Mouse (Mus musculus) left cerebral cortex, adult 8-10 months (tissue): Measurements from ENCODE around the gene C1s2. TPM values are rescaled to one million over a fixed set of nuclear protein-coding genes. Genes with fewer than 3 reads are reported as not detected.
"Not testable (repeated sequence)": the region's sequence is repeated elsewhere in the genome, so short reads cannot be mapped to it uniquely, and the experiment has no call there.

Experiments used
- DNase-seq, 2 experiments: peaks; one replicate each; pipeline ENCODE4 v3.0.0; 2022; ENCODE audit warnings: low spot score in 2 of 2
- total RNA-seq, 4 experiments: library from RNA; stranded (reverse); gene quantifications; 2 replicates each; pipeline ENCODE4 v1.2.4; 2022

The C1s2 gene
- total RNA-seq, 4 experiments from 2014 or later: 0.22 to 0.23 (median 0.23) TPM; not detected in 1

DNA sequence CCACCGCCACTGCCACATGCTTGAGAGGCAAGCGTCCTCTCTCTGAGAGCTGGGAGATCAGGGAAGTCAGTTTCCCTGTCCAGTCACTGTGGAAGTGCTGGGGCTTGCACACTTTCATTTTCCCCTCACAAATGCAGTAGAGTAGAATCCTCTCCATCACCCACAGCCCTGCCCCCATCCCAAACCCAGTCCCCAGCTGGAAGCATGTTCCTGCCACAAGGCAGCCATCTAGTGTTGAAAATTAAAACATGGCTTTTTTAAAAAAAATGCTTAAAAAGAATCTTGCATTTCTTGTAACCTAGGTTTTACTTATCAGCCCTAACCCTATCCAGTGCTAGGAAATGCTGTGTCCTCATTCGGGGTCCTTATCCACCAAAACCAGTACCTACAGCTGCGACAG, 4.2 kb upstream of the C1s2 start:
- no peak for DNase-seq

GRCm38 (mm10) chr6:124636858-124637460, 1.1 kb upstream of the C1s2 start:
- DNase-seq: not testable (repeated sequence)

GRCm38 (mm10) chr6:124630763-124631162, 5.1 kb downstream of the C1s2 start:
- no peak for DNase-seq

DNA sequence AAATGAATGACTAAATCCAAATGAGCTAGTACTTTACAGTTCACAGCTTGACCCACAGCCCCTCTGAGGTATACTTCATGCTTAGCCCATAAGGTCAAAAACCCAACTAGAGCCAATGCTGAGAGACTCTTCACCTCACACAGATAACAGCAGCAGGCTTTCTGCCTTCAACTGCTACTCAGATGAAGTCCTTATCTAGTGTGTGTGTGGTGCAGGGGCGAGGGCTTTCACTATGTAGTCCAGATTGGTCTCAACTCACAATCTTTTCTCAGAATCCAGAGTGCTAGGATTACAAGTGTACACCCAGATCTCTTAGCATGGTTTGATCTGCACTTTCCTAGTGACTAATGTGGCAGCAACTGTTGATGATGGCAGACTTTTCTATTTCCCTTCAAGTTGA, 9.7 kb downstream of the C1s2 start:
- not testable (repeated sequence) for DNase-seq

DNA sequence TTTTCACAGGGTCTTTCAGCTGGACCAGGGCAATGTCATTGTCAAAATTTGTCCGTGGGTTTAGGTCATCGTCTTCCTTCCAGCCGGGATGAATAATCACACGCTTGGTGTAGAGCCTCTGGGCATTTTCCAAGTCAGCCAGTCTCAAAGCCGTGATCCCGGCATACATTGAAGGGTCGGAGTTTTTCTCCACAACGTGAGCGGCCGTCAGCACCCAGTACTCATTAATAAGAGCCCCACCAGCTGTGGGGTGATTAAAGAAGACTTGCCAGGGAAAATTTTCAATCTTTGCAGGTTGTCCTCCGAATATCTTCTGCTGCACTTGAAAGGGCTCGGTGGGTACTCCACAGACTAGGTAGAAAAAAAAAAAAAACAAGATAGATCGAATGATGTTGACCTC, 10.3 kb downstream of the C1s2 start:
- DNase-seq: no peak

DNA sequence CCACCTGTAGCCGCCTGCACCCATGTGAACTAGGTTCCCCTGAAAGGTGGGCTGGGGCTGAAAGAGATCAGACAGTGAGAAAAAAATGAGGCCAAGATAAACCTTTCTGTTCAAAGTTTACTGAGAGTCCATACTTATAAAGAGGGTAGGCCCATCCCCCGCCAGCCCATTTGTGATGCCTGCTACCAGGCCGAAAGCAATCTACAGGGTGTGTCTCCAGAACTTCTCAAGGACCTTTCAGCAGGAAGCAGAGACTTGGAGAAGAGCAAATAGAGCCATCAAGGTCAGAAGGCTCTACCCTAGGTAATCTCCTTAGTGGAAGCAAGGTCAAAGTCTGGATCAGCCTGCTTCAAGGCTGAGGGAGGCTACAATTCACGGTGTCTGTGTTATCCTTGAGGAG, 33.9 kb downstream of the C1s2 start:
- DNase-seq: no peak

DNA sequence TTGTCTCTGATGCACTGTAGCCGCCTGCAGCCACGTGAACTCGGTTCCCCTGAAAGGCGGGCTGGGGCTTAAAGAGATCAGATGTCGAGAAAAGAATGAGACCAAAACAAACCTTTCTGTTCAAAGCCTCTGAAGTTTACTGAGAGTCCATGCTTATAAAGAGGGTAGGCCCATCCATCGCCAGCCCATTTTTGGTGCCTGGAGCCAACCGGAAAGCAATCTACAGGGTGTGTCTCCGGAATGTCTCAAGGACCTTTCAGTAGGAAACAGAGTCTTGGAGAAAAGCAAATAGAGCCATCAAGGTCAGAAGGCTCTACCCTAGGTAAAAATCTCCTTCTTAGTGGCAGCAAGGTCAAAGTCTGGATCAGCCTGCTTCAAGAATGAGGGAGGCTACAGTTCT, 42.8 kb downstream of the C1s2 start:
- no peak for DNase-seq

DNA sequence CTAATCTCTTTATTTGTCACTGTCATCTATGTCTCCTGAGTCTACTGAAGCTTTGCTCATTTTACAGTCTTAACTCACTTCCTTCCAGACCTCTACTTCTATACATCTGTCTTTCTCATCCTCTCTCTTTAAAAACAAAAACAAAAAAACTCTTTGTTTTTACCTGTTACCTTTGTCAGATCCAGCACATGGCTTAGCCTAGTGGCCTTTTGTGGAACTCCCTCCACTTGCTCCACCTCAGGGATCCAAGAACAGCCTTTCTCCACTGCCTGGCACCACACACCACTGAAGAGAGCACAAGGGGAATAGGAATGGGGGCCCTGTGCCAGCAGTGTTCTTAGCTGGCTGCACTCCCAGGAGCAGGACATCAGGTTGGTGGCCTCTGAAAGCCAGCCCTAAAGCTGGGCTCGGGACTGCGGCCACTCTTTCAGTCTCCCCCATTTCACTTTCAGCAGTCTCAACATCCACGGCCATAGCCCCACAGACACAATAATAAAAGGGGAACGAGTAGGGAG, 43.6 kb downstream of the C1s2 start:
- no peak for DNase-seq

DNA sequence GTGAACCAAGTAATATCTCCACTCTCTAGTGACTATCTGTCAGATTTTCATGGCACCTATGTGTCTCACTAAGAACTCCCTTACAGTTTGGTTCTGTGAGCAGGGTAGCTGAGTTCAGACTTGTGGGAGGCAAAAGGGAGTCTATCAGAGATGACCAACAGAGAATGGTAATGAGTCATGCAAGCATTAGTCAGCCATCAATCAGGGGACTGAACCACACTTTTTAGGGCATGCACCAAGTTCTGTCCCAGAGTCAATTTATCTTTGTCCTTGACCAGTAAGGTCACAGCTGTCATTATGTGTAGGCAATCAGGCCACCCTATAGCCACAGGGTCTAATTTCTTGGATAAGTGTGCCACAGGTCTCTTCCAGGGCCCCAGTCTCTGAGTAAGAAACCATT, 47.1 kb downstream of the C1s2 start:
- no peak for DNase-seq

DNA sequence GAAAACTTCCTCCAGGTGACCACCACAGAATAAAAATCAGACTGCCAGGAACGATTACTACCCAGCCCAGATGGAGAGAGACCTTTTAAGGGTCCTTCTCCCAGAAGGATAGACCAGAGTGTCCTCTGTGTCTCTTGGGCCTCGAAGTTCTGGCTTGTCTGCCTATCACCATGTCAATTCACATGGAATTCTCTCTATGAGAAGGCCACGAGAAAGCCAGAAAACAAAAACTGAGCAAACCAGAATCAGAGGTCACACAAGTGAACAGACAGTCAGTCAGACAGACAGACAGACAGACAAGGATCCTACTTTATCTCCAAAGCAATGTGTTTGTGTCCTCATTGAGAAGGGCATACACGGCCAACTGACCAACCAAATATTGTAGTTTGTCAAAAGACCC, 49.6 kb downstream of the C1s2 start:
- DNase-seq: no peak

GRCm38 (mm10) chr6:124585761-124586160, 50.1 kb downstream of the C1s2 start:
- no peak for DNase-seq

GRCm38 (mm10) chr6:124584935-124585334, 51.0 kb downstream of the C1s2 start:
- no peak for DNase-seq

GRCm38 (mm10) chr6:124582231-124582630, 53.7 kb downstream of the C1s2 start:
- no peak for DNase-seq

GRCm38 (mm10) chr6:124580155-124580554, 55.7 kb downstream of the C1s2 start:
- not testable (repeated sequence) for DNase-seq

- DNase-seq: not testable (repeated sequence)
These were observed 60.7 kb downstream of the C1s2 start for GRCm38 (mm10) chr6:124575155-124575678.

Other genes with a start within 250 kb of the C1s2 start
- gene Pex5, start 221.0 kb downstream of the C1s2 start, total RNA-seq: 10 to 100 TPM; 53.0 to 56.3 (median 53.8) TPM
- 100 to 1,000 TPM; 331 to 359 (median 336) TPM for gene Clstn3, start 171.3 kb downstream of the C1s2 start, total RNA-seq
- gene C1rl, start 143.0 kb downstream of the C1s2 start, total RNA-seq: under 1 TPM; 0.19 to 0.49 (median 0.45) TPM
- gene C1ra, start 123.7 kb downstream of the C1s2 start, total RNA-seq: 1 to 10 TPM; 1.7 to 2.2 (median 1.9) TPM
- gene C1s1, start 93.7 kb downstream of the C1s2 start, total RNA-seq: 1 to 10 TPM in 3 of 4 experiments, under 1 TPM in 1; 0.93 to 3.0 (median 1.2) TPM
- gene C1rb, start 65.8 kb downstream of the C1s2 start, total RNA-seq: not detected
- 10 to 100 TPM; 22.6 to 34.6 (median 26.1) TPM for gene Lpcat3, start 26.9 kb upstream of the C1s2 start, total RNA-seq
- 10 to 100 TPM; 41.0 to 48.1 (median 43.4) TPM for gene Emg1, start 76.1 kb upstream of the C1s2 start, total RNA-seq
- gene Phb2, start 76.3 kb upstream of the C1s2 start, total RNA-seq: 100 to 1,000 TPM; 111 to 126 (median 116) TPM
- gene Ptpn6, start 102.6 kb upstream of the C1s2 start, total RNA-seq: 10 to 100 TPM in 2 of 4 experiments, 1 to 10 TPM in 2; 2.3 to 15.0 (median 7.9) TPM
- 100 to 1,000 TPM; 301 to 323 (median 310) TPM for gene Grcc10, start 105.3 kb upstream of the C1s2 start, total RNA-seq
- gene Gm45234, start 119.9 kb upstream of the C1s2 start, total RNA-seq: not detected
- 100 to 1,000 TPM; 146 to 166 (median 159) TPM for gene Atn1, start 120.4 kb upstream of the C1s2 start, total RNA-seq
- 1,000 to 10,000 TPM; 1,117 to 1,267 (median 1,165) TPM for gene Eno2, start 133.6 kb upstream of the C1s2 start, total RNA-seq
- gene Lrrc23, start 143.6 kb upstream of the C1s2 start, total RNA-seq: 1 to 10 TPM; 2.3 to 3.4 (median 2.7) TPM
- 1 to 10 TPM; 4.0 to 5.8 (median 5.0) TPM for gene Spsb2, start 172.6 kb upstream of the C1s2 start, total RNA-seq
- 100 to 1,000 TPM; 794 to 847 (median 813) TPM for gene Tpi1, start 178.2 kb upstream of the C1s2 start, total RNA-seq
- gene Usp5, start 193.4 kb upstream of the C1s2 start, total RNA-seq: 100 to 1,000 TPM; 200 to 215 (median 204) TPM
- gene Cdca3, start 193.5 kb upstream of the C1s2 start, total RNA-seq: 1 to 10 TPM in 1 of 4 experiments, under 1 TPM in 3; 0.49 to 1.0 (median 0.80) TPM
- under 1 TPM in 3 of 4 experiments, not detected in 1; 0.20 to 0.87 (median 0.53) TPM for gene Gnb3, start 204.2 kb upstream of the C1s2 start, total RNA-seq
- gene P3h3, start 221.7 kb upstream of the C1s2 start, total RNA-seq: 10 to 100 TPM; 18.5 to 25.6 (median 20.6) TPM
- 100 to 1,000 TPM; 202 to 224 (median 204) TPM for gene Gpr162, start 227.9 kb upstream of the C1s2 start, total RNA-seq